Mouse (Mus musculus) G1E (cell line): ENCODE data around the gene Ccni.

ENCODE experiments used
- CTCF ChIP-seq: IDR thresholded peaks from 2 replicates; pipeline ENCODE4 v1.5.1; 2012; ENCODE audit warnings: low read depth, low read length, inconsistent platforms, mixed read lengths
- GATA1 ChIP-seq: IDR thresholded peaks from 2 replicates; pipeline ENCODE4 v1.6.1; 2012; ENCODE audit warnings: borderline replicate concordance, low read length, inconsistent platforms, mixed read lengths
- GATA2 ChIP-seq: IDR thresholded peaks from 2 replicates; pipeline ENCODE4 v1.6.1; 2012; ENCODE audit warnings: low read depth, low read length, inconsistent platforms, borderline replicate concordance
- POLR2AphosphoS5 ChIP-seq: IDR thresholded peaks from 2 replicates; pipeline ENCODE4 v1.6.1; 2012; ENCODE audit warnings: low read depth, low read length, inconsistent platforms; ENCODE audit not compliant: insufficient replicate concordance
- TAL1 ChIP-seq: conservative IDR thresholded peaks from 2 replicates; pipeline ENCODE4 v1.6.1; 2012; ENCODE audit warnings: low read depth, low read length, inconsistent platforms, mixed read lengths

GRCm38 (mm10) chr5:93149969-93150777, 56.1 kb downstream of the Ccni start:
- TF ChIP-seq CTCF = no peak
- no peak for TF ChIP-seq POLR2AphosphoS5
- TF ChIP-seq GATA1 = no peak
- no peak for TF ChIP-seq GATA2
- no peak for TF ChIP-seq TAL1
